Mouse (Mus musculus) limb, embryonic 12.5 days (tissue): ENCODE data around the gene Ptpn12. TPM values are rescaled to one million over a fixed set of nuclear protein-coding genes. Genes with fewer than 3 reads are reported as not detected.

Experiments used
- ATAC-seq: fragments of 200-750 bp; cut with Nextera tagmentation; 2 replicates; pipeline ENCODE4 v1.8.0; 2017; ENCODE audit warnings: low read depth, moderate TSS enrichment; ENCODE audit not compliant: insufficient number of reproducible peaks, insufficient read depth, low FRiP score, low TSS enrichment
- H3K27ac ChIP-seq: fragments of 300-500 bp; sonication (generic); 2 replicates; pipeline ENCODE4 v1.5.1; 2016; ENCODE audit warnings: mild to moderate bottlenecking, moderate library complexity
- H3K27me3 ChIP-seq: fragments of 300-500 bp; sonication (generic); 2 replicates; pipeline ENCODE4 v1.6.1; 2016; ENCODE audit warnings: mild to moderate bottlenecking, moderate library complexity
- H3K36me3 ChIP-seq: fragments of 300-500 bp; sonication (generic); 2 replicates; pipeline ENCODE4 v1.6.1; 2016; ENCODE audit warnings: mild to moderate bottlenecking, moderate library complexity
- H3K4me1 ChIP-seq: fragments of 300-500 bp; sonication (generic); replicated peaks from 2 replicates; pipeline ENCODE4 v1.6.1; 2016
- H3K4me2 ChIP-seq: fragments of 300-500 bp; sonication (generic); 2 replicates; pipeline ENCODE4 v1.6.1; 2016; ENCODE audit warnings: mild to moderate bottlenecking, moderate library complexity
- H3K4me3 ChIP-seq: fragments of 300-500 bp; sonication (generic); replicated peaks from 2 replicates; pipeline ENCODE4 v1.5.1; 2016; ENCODE audit warnings: mild to moderate bottlenecking
- H3K9ac ChIP-seq: fragments of 300-500 bp; sonication (generic); replicated peaks from 2 replicates; pipeline ENCODE4 v1.6.1; 2016; ENCODE audit warnings: mild to moderate bottlenecking, moderate library complexity
- H3K9me3 ChIP-seq: fragments of 300-500 bp; sonication (generic); 2 replicates; pipeline ENCODE4 v1.6.1; 2016; ENCODE audit warnings: mild to moderate bottlenecking, moderate library complexity
- WGBS: fragments of 180-500 bp; shearing (Covaris S2); methylation state at CpG from one replicate; pipeline ENCODE4 v1.1.7; 2016; 5-methylcytosine and 5-hydroxymethylcytosine counted together
- polyA plus RNA-seq: library from polyadenylated mRNA; unstranded; fragments of >200 nt; fragmentation: Nextera tagmentation; extraction: Ambion mirVana; gene quantifications from 2 replicates; pipeline ENCODE4 v1.2.1, GENCODE M21; 2016

The Ptpn12 gene
- polyA plus RNA-seq, 1 experiment from 2014 or later, result 25.5 TPM

DNA sequence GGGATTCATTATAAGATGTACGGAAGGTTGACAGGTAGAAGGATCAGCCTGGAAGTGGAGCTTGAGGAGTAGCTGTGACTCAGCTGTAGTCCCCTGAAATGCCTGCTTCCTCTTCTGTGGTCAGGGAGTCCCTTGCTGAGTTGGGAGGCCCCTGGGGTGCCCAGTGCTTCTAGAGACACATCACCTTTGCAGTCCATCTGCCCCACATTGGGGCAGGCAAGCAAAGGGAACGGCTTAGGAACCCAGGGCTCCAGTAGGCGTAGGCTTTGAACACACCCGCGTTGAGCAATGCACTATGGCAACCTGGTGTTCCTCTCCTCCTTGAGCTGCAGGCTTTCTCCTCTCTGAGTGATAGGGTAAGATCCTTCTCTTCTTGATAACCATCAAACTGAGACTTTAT is 82.6 kb downstream of the Ptpn12 start:
- ATAC-seq, result no peak
- peaks cover 6% of the 10 kb centered on the region for H3K4me1 ChIP-seq
- 73% methylated on average over 5 of the region's 5 CpGs for WGBS

GRCm38 (mm10) chr5:20968963-20969362 is 86.7 kb downstream of the Ptpn12 start:
- no peak for ATAC-seq
- 64% methylated on average over 9 of the region's 9 CpGs for WGBS
- H3K4me3 ChIP-seq, result no peak overlapping the region
- no peaks in the 10 kb centered on the region for H3K36me3 ChIP-seq
- H3K9me3 ChIP-seq, result no peaks in the 10 kb centered on the region
- H3K27me3 ChIP-seq, result no peaks in the 10 kb centered on the region
- H3K4me1 ChIP-seq, result peaks cover 4% of the 10 kb centered on the region
- H3K4me2 ChIP-seq, result no peak overlapping the region
- no peak overlapping the region for H3K27ac ChIP-seq
- no peak overlapping the region for H3K9ac ChIP-seq

More for the DNA sequence above, 82.6 kb downstream of the Ptpn12 start:
- Histone ChIP-seq H3K27ac (no peak overlapping the region), H3K9me3 (no peaks in the 10 kb centered on the region), H3K4me3 (no peak overlapping the region), H3K9ac (no peak overlapping the region), H3K4me2 (no peak overlapping the region), H3K27me3 (no peaks in the 10 kb centered on the region), H3K36me3 (no peaks in the 10 kb centered on the region)

GRCm38 (mm10) chr5:20968493-20968892 is 87.2 kb downstream of the Ptpn12 start:
- no peaks in the 10 kb centered on the region for H3K27me3 ChIP-seq
- ATAC-seq, result no peak
- 68% methylated on average over 9 of the region's 9 CpGs for WGBS

GRCm38 (mm10) chr5:20967942-20968341 is 87.8 kb downstream of the Ptpn12 start:
- H3K36me3 ChIP-seq, result no peaks in the 10 kb centered on the region
- 61% methylated on average over 4 of the region's 4 CpGs for WGBS
- no peak overlapping the region for H3K4me2 ChIP-seq
- no peak overlapping the region for H3K4me3 ChIP-seq
- no peaks in the 10 kb centered on the region for H3K27me3 ChIP-seq
- H3K4me1 ChIP-seq, result no peaks in the 10 kb centered on the region
- ATAC-seq, result no peak
- H3K9me3 ChIP-seq, result no peaks in the 10 kb centered on the region
- H3K27ac ChIP-seq, result no peak overlapping the region
- H3K9ac ChIP-seq, result no peak overlapping the region

More at GRCm38 (mm10) chr5:20968493-20968892, 87.2 kb downstream of the Ptpn12 start:
- Histone ChIP-seq H3K36me3 (no peaks in the 10 kb centered on the region), H3K4me2 (no peak overlapping the region), H3K9ac (no peak overlapping the region), H3K4me3 (no peak overlapping the region), H3K27ac (no peak overlapping the region), H3K4me1 (no peaks in the 10 kb centered on the region), H3K9me3 (no peaks in the 10 kb centered on the region)

- no peak overlapping the region for H3K9ac ChIP-seq
- H3K4me1 ChIP-seq, result no peaks in the 10 kb centered on the region
- ATAC-seq, result no peak
- no peaks in the 10 kb centered on the region for H3K36me3 ChIP-seq
- no peaks in the 10 kb centered on the region for H3K9me3 ChIP-seq
- no peaks in the 10 kb centered on the region for H3K27me3 ChIP-seq
- H3K4me2 ChIP-seq, result no peak overlapping the region
- H3K4me3 ChIP-seq, result no peak overlapping the region
- no peak overlapping the region for H3K27ac ChIP-seq
- WGBS, result 87% methylated on average over 6 of the region's 6 CpGs
These were observed 91.3 kb downstream of the Ptpn12 start for GRCm38 (mm10) chr5:20964446-20964845.

DNA sequence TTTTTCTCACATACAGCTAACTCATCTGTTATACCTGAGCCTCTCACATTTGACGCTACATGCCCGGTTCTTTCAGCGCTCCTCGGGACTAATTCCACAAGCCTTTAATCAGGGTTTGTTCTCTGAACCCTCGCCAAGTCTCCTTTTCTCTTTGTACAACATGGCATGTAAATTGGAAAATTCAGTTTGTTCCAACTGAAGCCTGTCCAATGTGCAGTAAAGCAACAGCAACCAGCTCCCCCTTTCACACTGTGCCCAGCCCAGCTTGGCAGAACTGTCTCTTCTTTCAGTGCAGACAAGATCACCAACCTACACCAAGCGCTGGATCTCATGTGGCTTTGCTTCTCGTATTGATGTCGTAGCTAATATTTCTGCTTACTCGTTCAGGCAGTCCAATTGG is 92.4 kb downstream of the Ptpn12 start:
- Histone ChIP-seq H3K4me2 (no peak overlapping the region), H3K36me3 (no peaks in the 10 kb centered on the region), H3K27me3 (no peaks in the 10 kb centered on the region), H3K4me3 (no peak overlapping the region), H3K9me3 (no peaks in the 10 kb centered on the region), H3K9ac (no peak overlapping the region), H3K4me1 (no peaks in the 10 kb centered on the region), H3K27ac (no peak overlapping the region)
- WGBS, result 94% methylated on average over 9 of the region's 9 CpGs
- no peak for ATAC-seq

- Histone ChIP-seq H3K9me3 (peaks cover 14% of the 10 kb centered on the region), H3K9ac (no peak overlapping the region), H3K36me3 (peaks cover 16% of the 10 kb centered on the region), H3K27me3 (no peaks in the 10 kb centered on the region), H3K27ac (no peak overlapping the region), H3K4me1 (no peaks in the 10 kb centered on the region), H3K4me2 (no peak overlapping the region), H3K4me3 (no peak overlapping the region)
- ATAC-seq, result no peak
- WGBS, result 86% methylated on average over 2 of the region's 2 CpGs
These were observed 94.8 kb downstream of the Ptpn12 start for GRCm38 (mm10) chr5:20960927-20961326.

DNA sequence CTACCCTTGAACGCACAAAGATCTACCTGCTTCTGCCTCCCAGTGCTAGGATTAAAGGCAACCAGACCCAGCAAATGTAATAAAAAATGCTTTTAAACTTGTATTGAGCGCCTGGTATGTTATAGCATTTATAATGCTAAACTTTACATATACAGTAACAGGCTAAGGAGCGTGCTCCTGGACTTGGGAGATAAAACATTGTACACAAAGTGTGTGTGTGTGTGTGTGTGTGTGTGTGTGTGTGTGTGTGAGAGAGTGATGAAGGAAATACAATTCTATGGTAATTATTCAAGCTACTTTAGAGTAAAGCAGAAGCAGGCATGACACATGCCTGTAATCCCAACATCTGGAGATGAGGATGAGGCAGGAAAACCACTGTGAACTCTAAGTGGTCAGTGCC is 99.4 kb downstream of the Ptpn12 start, which contains the start of gene Rsbn1l:
Rsbn1l (minus strand) TSS at position 101 of the 400 bp plus-strand sequence.
- H3K9ac ChIP-seq, result no peak within 1 kb of the TSS
- no peak within 1 kb of the TSS for H3K4me3 ChIP-seq
- H3K27ac ChIP-seq, result no peak within 1 kb of the TSS
- no peaks in the 10 kb centered on the region for H3K27me3 ChIP-seq
- H3K36me3 ChIP-seq, result peaks cover 19% of the 10 kb centered on the region
- 94% methylated on average over 3 of the region's 3 CpGs for WGBS
- H3K4me1 ChIP-seq, result peaks cover 5% of the 10 kb centered on the region; the same call in 1 of the 2 replicates
- peaks cover 14% of the 10 kb centered on the region for H3K9me3 ChIP-seq
- no peak within 1 kb of the TSS for H3K4me2 ChIP-seq
- no peak for ATAC-seq

GRCm38 (mm10) chr5:20955114-20955835 is 100.4 kb downstream of the Ptpn12 start:
- H3K36me3 ChIP-seq, result peaks cover 19% of the 10 kb centered on the region
- no peaks in the 10 kb centered on the region for H3K27me3 ChIP-seq
- no peak overlapping the region for H3K4me3 ChIP-seq
- H3K4me1 ChIP-seq, result peaks cover 5% of the 10 kb centered on the region; the same call in 1 of the 2 replicates
- no peak for ATAC-seq
- H3K27ac ChIP-seq, result no peak overlapping the region
- 69% methylated on average over 13 of the region's 13 CpGs for WGBS
- H3K4me2 ChIP-seq, result no peak overlapping the region
- H3K9ac ChIP-seq, result no peak overlapping the region
- peaks cover 14% of the 10 kb centered on the region for H3K9me3 ChIP-seq

DNA sequence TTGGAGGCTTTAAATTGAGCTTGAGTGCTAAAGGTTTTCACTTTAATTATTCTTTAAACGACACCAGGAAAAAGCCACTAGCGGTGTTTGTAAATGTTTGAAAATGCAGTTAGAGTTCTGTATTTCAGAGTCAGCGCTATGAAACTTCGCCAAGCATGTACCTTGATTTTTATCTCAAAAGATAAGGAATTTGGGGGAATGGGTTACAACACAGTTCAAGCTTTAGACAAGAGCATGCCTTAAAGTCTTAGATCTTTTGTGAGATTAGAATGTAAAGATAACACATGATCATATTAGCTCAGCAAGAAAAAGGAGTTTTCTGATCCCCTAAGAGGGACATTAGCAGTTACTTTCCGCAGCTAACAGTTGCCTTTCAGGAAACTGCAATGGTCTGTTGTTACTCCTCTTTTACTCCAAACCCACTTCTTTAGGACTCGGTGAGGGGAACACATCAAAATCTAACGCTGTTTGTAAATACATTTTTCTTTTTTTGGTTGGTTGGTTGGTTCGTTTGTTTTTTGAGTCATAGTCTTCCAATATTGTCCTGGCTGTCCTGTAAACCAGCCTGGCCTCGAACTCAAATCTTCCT is 103.3 kb downstream of the Ptpn12 start:
- H3K27me3 ChIP-seq, result no peaks in the 10 kb centered on the region
- H3K4me3 ChIP-seq, result peak overlapping the region; percentile 95
- peaks cover 8% of the 10 kb centered on the region for H3K9me3 ChIP-seq
- H3K4me1 ChIP-seq, result peaks cover 14% of the 10 kb centered on the region; the same call in 1 of the 2 replicates
- 25% methylated on average over 9 of the region's 9 CpGs for WGBS
- peak overlapping the region; percentile 94 for H3K9ac ChIP-seq
- ATAC-seq, result no peak
- H3K36me3 ChIP-seq, result peaks cover 14% of the 10 kb centered on the region
- peak overlapping the region; percentile 77 for H3K4me2 ChIP-seq
- no peak overlapping the region; the same call in 1 of the 2 replicates for H3K27ac ChIP-seq

GRCm38 (mm10) chr5:20951666-20952281 is 103.9 kb downstream of the Ptpn12 start:
- peak; percentile 99 for ATAC-seq
- peak overlapping the region; percentile 94 for H3K9ac ChIP-seq
- H3K27ac ChIP-seq, result peak overlapping the region; percentile 99
- H3K36me3 ChIP-seq, result peaks cover 11% of the 10 kb centered on the region
- peak overlapping the region; percentile 95 for H3K4me3 ChIP-seq
- WGBS, result under 1% methylated on average over 51 of the region's 51 CpGs
- H3K9me3 ChIP-seq, result peaks cover 4% of the 10 kb centered on the region
- H3K4me1 ChIP-seq, result peaks cover 14% of the 10 kb centered on the region; the same call in 1 of the 2 replicates
- H3K27me3 ChIP-seq, result no peaks in the 10 kb centered on the region
- peak overlapping the region; percentile 77 for H3K4me2 ChIP-seq
